Mouse (Mus musculus) G1E (cell line): ENCODE results near the gene Mef2c. TPM values are rescaled to one million over a fixed set of nuclear protein-coding genes. Genes with fewer than 3 reads are reported as not detected.

Source experiments
- ATAC-seq: 2 replicates; pipeline ENCODE4 v1.8.0; 2016; ENCODE audit warnings: mild to moderate bottlenecking; ENCODE audit not compliant: insufficient number of reproducible peaks, poor library complexity, low FRiP score, severe bottlenecking; ENCODE audit errors: extremely low read depth
- DNase-seq: peaks from one replicate; pipeline ENCODE4 v3.0.0; 2012; ENCODE audit warnings: low spot score
- H3K27me3 ChIP-seq: 2 replicates; pipeline ENCODE4 v1.6.1; 2012; ENCODE audit warnings: mild to moderate bottlenecking, low read length, inconsistent platforms; ENCODE audit not compliant: insufficient read depth
- H3K36me3 ChIP-seq: replicated peaks from 2 replicates; pipeline ENCODE3; 2012; ENCODE audit warnings: mild to moderate bottlenecking, inconsistent platforms
- H3K4me1 ChIP-seq: 2 replicates; pipeline ENCODE4 v1.6.1; 2012; ENCODE audit warnings: low read depth, low read length, inconsistent platforms, mixed read lengths; ENCODE audit not compliant: insufficient read depth
- H3K4me3 ChIP-seq: 2 replicates; pipeline ENCODE4 v1.5.1; 2012; ENCODE audit warnings: low read depth, mild to moderate bottlenecking, inconsistent platforms, low read length, moderate library complexity, mixed read lengths
- H3K9me3 ChIP-seq: replicated peaks from 2 replicates; pipeline ENCODE4 v1.6.1; 2012; ENCODE audit warnings: inconsistent platforms
- CTCF ChIP-seq: IDR thresholded peaks from 2 replicates; pipeline ENCODE4 v1.5.1; 2012; ENCODE audit warnings: low read depth, low read length, inconsistent platforms, mixed read lengths
- GATA1 ChIP-seq: IDR thresholded peaks from 2 replicates; pipeline ENCODE4 v1.6.1; 2012; ENCODE audit warnings: borderline replicate concordance, low read length, inconsistent platforms, mixed read lengths
- GATA2 ChIP-seq: IDR thresholded peaks from 2 replicates; pipeline ENCODE4 v1.6.1; 2012; ENCODE audit warnings: low read depth, low read length, inconsistent platforms, borderline replicate concordance
- POLR2AphosphoS5 ChIP-seq: IDR thresholded peaks from 2 replicates; pipeline ENCODE4 v1.6.1; 2012; ENCODE audit warnings: low read depth, low read length, inconsistent platforms; ENCODE audit not compliant: insufficient replicate concordance
- TAL1 ChIP-seq: conservative IDR thresholded peaks from 2 replicates; pipeline ENCODE4 v1.6.1; 2012; ENCODE audit warnings: low read depth, low read length, inconsistent platforms, mixed read lengths
- polyA plus RNA-seq: library from polyadenylated mRNA; stranded (reverse); fragments of >175 nt; gene quantifications from 2 replicates; pipeline ENCODE4 v1.2.3, GENCODE M21; 2012
- total RNA-seq, 2 experiments: library from RNA; stranded (forward) in 1 of 2; stranded (reverse) in 1 of 2; fragments of 200-1000 nt in 1 of 2; fragments of >200 nt in 1 of 2; fragmentation: Nextera tagmentation in 1 of 2; gene quantifications; 2 replicates each; pipeline ENCODE4 v1.2.3; 2014 to 2017

Mef2c gene
- total and polyA plus RNA-seq, 3 experiments = 0.60 TPM; not detected in 2

DNA sequence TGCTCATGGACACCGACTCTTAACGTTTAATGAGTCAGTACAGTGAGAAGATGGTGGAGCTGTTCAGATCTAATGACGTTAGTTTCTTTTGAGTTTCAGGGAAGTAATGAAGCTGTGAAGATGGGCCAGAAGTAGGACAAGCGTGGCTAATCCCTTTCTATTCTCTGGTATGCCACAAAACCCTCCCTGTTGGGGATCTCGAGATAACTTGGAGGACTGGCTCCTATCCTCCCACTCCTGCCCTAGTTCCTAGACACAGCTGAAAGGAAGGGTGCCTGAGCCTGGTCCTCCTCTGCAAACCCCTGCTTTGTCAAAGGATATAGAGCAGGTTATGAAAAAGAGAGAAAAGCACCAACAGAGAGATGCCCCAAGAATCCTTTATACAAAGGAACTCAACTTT lies 38.8 kb downstream of the Mef2c start:
- DNase-seq = no peak
- no peak overlapping the region for H3K4me3 ChIP-seq
- no peaks in the 10 kb centered on the region for H3K4me1 ChIP-seq

DNA sequence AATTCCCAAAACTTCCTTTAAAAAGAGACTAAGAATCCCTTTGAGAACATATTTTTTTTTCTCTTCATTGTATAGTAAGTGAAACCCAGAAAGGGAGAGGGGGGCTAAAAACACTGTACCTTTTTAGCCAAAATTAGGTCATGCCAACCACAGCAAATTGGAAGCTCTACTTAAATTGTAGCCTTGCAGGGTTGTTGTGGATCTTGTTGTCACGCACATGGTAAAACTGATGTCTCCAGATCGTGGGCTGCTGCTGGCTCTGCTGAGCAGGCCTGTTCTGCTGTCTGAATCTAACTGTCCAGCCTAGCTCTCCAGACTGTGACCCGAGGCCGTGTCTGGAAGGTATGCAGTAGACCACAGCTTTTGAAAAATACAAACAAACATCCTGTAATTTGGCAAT lies 40.9 kb downstream of the Mef2c start:
- Histone ChIP-seq H3K27me3 (no peaks in the 10 kb centered on the region), H3K4me1 (no peaks in the 10 kb centered on the region), H3K9me3 (no peaks in the 10 kb centered on the region), H3K36me3 (no peaks in the 10 kb centered on the region), H3K4me3 (no peak overlapping the region)
- TF ChIP-seq TAL1 (no peak), POLR2AphosphoS5 (no peak), GATA2 (no peak)
- DNase-seq (no peak), ATAC-seq (no peak)

More for the DNA sequence above, 38.8 kb downstream of the Mef2c start:
- Histone ChIP-seq H3K9me3 (no peaks in the 10 kb centered on the region), H3K27me3 (no peaks in the 10 kb centered on the region), H3K36me3 (no peaks in the 10 kb centered on the region)
- TF ChIP-seq TAL1 = no peak
- TF ChIP-seq GATA2 = no peak
- TF ChIP-seq GATA1 = no peak
- no peak for TF ChIP-seq POLR2AphosphoS5
- TF ChIP-seq CTCF = no peak
- no peak for ATAC-seq

DNA sequence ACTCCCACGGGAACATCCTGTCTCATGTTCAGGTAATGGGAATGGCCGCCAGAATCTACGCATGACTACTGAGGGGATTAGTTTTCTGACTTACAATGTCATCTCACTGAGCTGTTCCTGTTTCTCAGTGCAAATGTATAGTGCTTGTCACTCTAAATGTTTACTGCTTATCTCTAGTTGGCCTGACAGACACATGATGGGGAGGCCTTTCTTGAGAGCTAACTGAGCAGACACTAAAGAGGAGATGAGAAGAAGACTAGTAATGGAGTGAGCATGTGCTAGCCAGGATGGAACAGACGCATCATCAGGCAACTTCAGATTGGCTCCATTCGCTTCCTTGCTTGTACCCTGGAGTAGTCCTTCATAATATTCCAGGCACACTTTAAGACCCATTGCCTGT lies 43.0 kb downstream of the Mef2c start:
- no peak for TF ChIP-seq CTCF
- TF ChIP-seq GATA2 = no peak
- no peak for TF ChIP-seq GATA1
- TF ChIP-seq POLR2AphosphoS5 = no peak
- TF ChIP-seq TAL1 = no peak
- DNase-seq (no peak), ATAC-seq (no peak)
- Histone ChIP-seq H3K4me3 (no peak overlapping the region), H3K27me3 (no peaks in the 10 kb centered on the region), H3K9me3 (no peaks in the 10 kb centered on the region), H3K36me3 (no peaks in the 10 kb centered on the region), H3K4me1 (no peaks in the 10 kb centered on the region)

DNA sequence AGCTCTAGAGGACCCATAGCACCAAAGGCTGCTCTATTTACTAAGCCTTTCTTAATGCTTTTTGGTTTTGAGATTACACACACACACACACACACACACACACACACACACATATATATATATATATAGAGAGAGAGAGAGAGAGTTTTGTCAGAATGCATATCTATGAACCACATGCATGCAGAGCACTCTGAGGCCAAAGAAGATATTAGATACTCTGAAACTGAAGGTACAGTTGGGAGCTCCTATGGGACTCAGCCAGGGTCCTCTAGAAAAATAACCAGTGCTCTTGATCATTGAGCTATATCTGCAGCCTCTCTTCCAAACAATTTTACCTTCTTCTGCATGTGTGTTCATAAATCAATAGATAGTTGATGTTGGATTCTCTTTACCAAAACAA lies 47.4 kb downstream of the Mef2c start:
- no peaks in the 10 kb centered on the region for H3K4me1 ChIP-seq
- TF ChIP-seq POLR2AphosphoS5 (no peak), CTCF (no peak)
- DNase-seq (no peak), ATAC-seq (no peak)
- no peak overlapping the region for H3K4me3 ChIP-seq
- H3K9me3 ChIP-seq = no peaks in the 10 kb centered on the region
- no peaks in the 10 kb centered on the region for H3K36me3 ChIP-seq
- H3K27me3 ChIP-seq = no peaks in the 10 kb centered on the region

- DNase-seq = no peak
- no peaks in the 10 kb centered on the region for H3K9me3 ChIP-seq
- TF ChIP-seq GATA2 (no peak), GATA1 (no peak), CTCF (no peak), TAL1 (no peak), POLR2AphosphoS5 (no peak)
- no peak for ATAC-seq
- no peaks in the 10 kb centered on the region for H3K27me3 ChIP-seq
- no peaks in the 10 kb centered on the region for H3K36me3 ChIP-seq
- no peaks in the 10 kb centered on the region for H3K4me1 ChIP-seq
- H3K4me3 ChIP-seq = no peak overlapping the region
Observed at GRCm38 (mm10) chr13:83552051-83552450, 48.2 kb downstream of the Mef2c start.

- DNase-seq (no peak), ATAC-seq (no peak)
- TF ChIP-seq CTCF (no peak), GATA2 (no peak), POLR2AphosphoS5 (no peak), TAL1 (no peak), GATA1 (no peak)
- no peaks in the 10 kb centered on the region for H3K4me1 ChIP-seq
- H3K4me3 ChIP-seq = no peak overlapping the region
- no peaks in the 10 kb centered on the region for H3K9me3 ChIP-seq
- H3K27me3 ChIP-seq = no peaks in the 10 kb centered on the region
- H3K36me3 ChIP-seq = no peaks in the 10 kb centered on the region
Observed at GRCm38 (mm10) chr13:83563261-83563660, 59.4 kb downstream of the Mef2c start.

DNA sequence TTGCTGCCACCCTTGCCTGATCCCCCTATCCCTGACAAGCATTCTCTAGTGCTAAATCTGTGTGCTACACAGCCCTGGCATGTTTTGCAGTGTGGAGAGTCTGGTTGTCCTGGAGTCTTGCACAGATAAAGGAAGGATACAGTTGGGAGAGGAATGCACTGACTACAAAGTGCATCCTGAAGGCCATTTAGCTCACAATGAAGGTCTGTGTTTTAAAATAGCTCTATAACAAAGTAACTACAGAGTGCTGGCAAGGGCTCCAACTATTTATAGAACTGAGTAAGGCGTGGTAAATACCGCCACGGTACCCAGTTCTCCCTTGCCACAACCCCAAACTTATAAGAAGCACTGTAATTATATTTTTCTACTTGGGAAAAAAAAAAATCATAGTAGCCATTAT lies 61.9 kb downstream of the Mef2c start:
- DNase-seq = no peak
- TF ChIP-seq GATA1 (no peak), TAL1 (no peak), CTCF (no peak), GATA2 (no peak), POLR2AphosphoS5 (no peak)
- H3K4me3 ChIP-seq = no peak overlapping the region
- H3K4me1 ChIP-seq = no peaks in the 10 kb centered on the region
- no peaks in the 10 kb centered on the region for H3K27me3 ChIP-seq
- no peaks in the 10 kb centered on the region for H3K9me3 ChIP-seq
- H3K36me3 ChIP-seq = no peaks in the 10 kb centered on the region
- no peak for ATAC-seq
